In genomic region chr14:20928848-20929745, GRCm38 (mm10) we compare ENCODE assay signal across 8 mouse cellular contexts. TPM values are rescaled to one million over a fixed set of nuclear protein-coding genes. Genes with fewer than 3 reads are reported as not detected.
A peak's percentile ranks its signal among the peaks of the same experiment; 100 is the strongest.
DNase-seq lines count a peak whose midpoint lies in the region; ATAC-seq and TF ChIP-seq lines count a peak whose summit lies in the region.

Gene Vcl, plus strand, starts transcription at chr14:20929398.

- POLR2A ChIA-PET in Patski (lab: Charles Lee): interaction anchor here (0.8 to 2.8 kb wide), 3 partner anchors 14 to 124 kb away, joined by 3 to 12 read pairs (median 4); no protein-coding TSS in a partner anchor

- peaks cover 21% of the 10 kb centered on the region for H3K4me1 ChIP-seq in hindbrain, embryonic 13.5 days (replicated peaks)

- peak; percentile 95 for ATAC-seq in Patski
- ATAC-seq in hindbrain, embryonic 13.5 days (ENCODE audit: low FRiP score): peak; percentile 99

- in situ Hi-C loops in Patski (cut with MboI; ENCODE audit: low pct_unique_long_range_greater_than_20kb): loop anchor here (5.0 kb wide), 1 partner anchor 42 kb away; no protein-coding TSS in a partner anchor

- H3K4me2 ChIP-seq in hindbrain, embryonic 13.5 days: peak within 1 kb of the TSS; percentile 65

- peak within 1 kb of the TSS; percentile 84 for H3K9ac ChIP-seq in hindbrain, embryonic 13.5 days

- H3K9me3 ChIP-seq in hindbrain, embryonic 13.5 days: no peaks in the 10 kb centered on the region

- no peaks in the 10 kb centered on the region for H3K27me3 ChIP-seq in Patski
- H3K27me3 ChIP-seq in hindbrain, embryonic 13.5 days: no peaks in the 10 kb centered on the region

- DNase-seq in Patski (ENCODE audit: low read depth, low spot score): peak; percentile 94
- DNase-seq in cerebellum, postnatal 14 days: peak; percentile 99
- peak; percentile 98 for DNase-seq in frontal cortex, postnatal 14 days (ENCODE audit: low spot score in 2 of 2)
- DNase-seq in layer of hippocampus, postnatal 25 days (ENCODE audit: extremely low spot score in 1 of 2, low spot score in 1 of 2): peak; percentile 93 to 95
- DNase-seq in lung, postnatal 25 days (ENCODE audit: low spot score): peak; percentile 99
- DNase-seq in retina, embryonic 14.5 days (ENCODE audit: low spot score): peak; percentile 100
- DNase-seq in thymus, postnatal 4 days: peak; percentile 94

- H3K27ac ChIP-seq in hindbrain, embryonic 13.5 days: peak within 1 kb of the TSS; percentile 91

- H3K4me3 ChIP-seq in hindbrain, embryonic 13.5 days: peak within 1 kb of the TSS; percentile 82

- under 1% methylated on average over 89 of the region's 89 CpGs for WGBS in hindbrain, embryonic 13.5 days

- H3K36me3 ChIP-seq in hindbrain, embryonic 13.5 days: no peaks in the 10 kb centered on the region

- TF ChIP-seq CTCF in Patski (IDR thresholded peaks at IDR 0.05): no peak

- CTCF ChIA-PET in Patski (lab: Charles Lee): interaction anchor here (1.2 to 1.3 kb wide), 2 partner anchors 14 to 56 kb away, joined by 3 read pairs; no protein-coding TSS in a partner anchor

RNA-seq across cellular contexts. Expression of gene Vcl, which starts in this region (rescaled TPM):
- 255 TPM for polyA plus RNA-seq in Patski (2021)
- 15.4 and 17.0 TPM in 2 replicates for polyA plus RNA-seq in hindbrain, embryonic 13.5 days (2015; fragmentation: Nextera tagmentation; extraction: Ambion mirVana)
- total RNA-seq in layer of hippocampus, postnatal 25 days (2021): 10 to 100 TPM; 30.9 to 31.1 TPM

Comparison
In these comparisons a context has a peak if more than half of its experiments do, and no peak if none do; other contexts are left out.
1. Peak in every context shown above with its lines: DNase-seq, ATAC-seq, H3K4me3 ChIP-seq and H3K27ac ChIP-seq.
2. RNA of gene Vcl (polyA plus RNA-seq): 255 TPM in Patski (single experiment); 15.4 to 17.0 TPM in hindbrain, embryonic 13.5 days; every median in the first group is over 10 times any median in the second.